Mouse (Mus musculus): ENCODE results near the gene Pmepa1. TPM values are rescaled to one million over a fixed set of nuclear protein-coding genes. Genes with fewer than 3 reads are reported as not detected.

Pmepa1 gene
- polyA plus RNA-seq, 1 experiment from 2014 or later: 6.5 TPM

- Histone ChIP-seq H3K36me3 (ENCODE audit: control insufficient read depth, insufficient read depth, low read length) (no peaks in the 10 kb centered on the region), H3K4me2 (ENCODE audit: low read length) (no peak overlapping the region), H3K27me3 (ENCODE audit: control insufficient read depth, insufficient read depth, low read length) (no peaks in the 10 kb centered on the region), H3K4me1 (ENCODE audit: control insufficient read depth in 2 of 2, insufficient read depth in 2 of 2, low read length in 2 of 2) (no peaks in the 10 kb centered on the region; a peak in 1 of 4 replicates), H3K9ac (ENCODE audit: low read length) (no peak overlapping the region), H3K27ac (replicated peaks in 1 of 2; ENCODE audit: control insufficient read depth in 1 of 2, insufficient read depth in 1 of 2, low read depth in 2 of 2, low read length in 2 of 2) (no peak overlapping the region), H3K4me3 (ENCODE audit: control insufficient read depth in 1 of 2, insufficient read depth in 1 of 2, low read depth in 1 of 2, low read length in 2 of 2) (no peak overlapping the region), H3K9me3 (ENCODE audit: control insufficient read depth, low read length) (no peaks in the 10 kb centered on the region)
- ATAC-seq (ENCODE audit: insufficient number of reproducible peaks, insufficient read depth, low FRiP score, low read depth): no peak
- WGBS: 45% methylated on average over 3 of the region's 3 CpGs
Measured at GRCm38 (mm10) chr2:173289928-173290327, 13.6 kb upstream of the Pmepa1 start.

- H3K27ac ChIP-seq (replicated peaks in 1 of 2; ENCODE audit: control insufficient read depth in 1 of 2, insufficient read depth in 1 of 2, low read depth in 2 of 2, low read length in 2 of 2): no peak overlapping the region
- WGBS: 80% methylated on average over 12 of the region's 12 CpGs
- no peak overlapping the region for H3K9ac ChIP-seq (ENCODE audit: low read length)
- no peaks in the 10 kb centered on the region for H3K27me3 ChIP-seq (ENCODE audit: control insufficient read depth, insufficient read depth, low read length)
- no peak overlapping the region for H3K4me3 ChIP-seq (ENCODE audit: control insufficient read depth in 1 of 2, insufficient read depth in 1 of 2, low read depth in 1 of 2, low read length in 2 of 2)
- H3K4me1 ChIP-seq (ENCODE audit: control insufficient read depth in 2 of 2, insufficient read depth in 2 of 2, low read length in 2 of 2): peaks cover 8 to 12% of the 10 kb centered on the region in 2 experiments; a peak in 3 of 4 replicates
- no peak for ATAC-seq (ENCODE audit: insufficient number of reproducible peaks, insufficient read depth, low FRiP score, low read depth)
- H3K9me3 ChIP-seq (ENCODE audit: control insufficient read depth, low read length): no peaks in the 10 kb centered on the region
- H3K36me3 ChIP-seq (ENCODE audit: control insufficient read depth, insufficient read depth, low read length): no peaks in the 10 kb centered on the region
- no peak overlapping the region for H3K4me2 ChIP-seq (ENCODE audit: low read length)
Measured at GRCm38 (mm10) chr2:173285816-173286538, 9.6 kb upstream of the Pmepa1 start.

GRCm38 (mm10) chr2:173284771-173285170 lies 8.4 kb upstream of the Pmepa1 start:
- 70% methylated on average over 6 of the region's 6 CpGs for WGBS

GRCm38 (mm10) chr2:173282191-173282590 lies 5.9 kb upstream of the Pmepa1 start:
- Histone ChIP-seq H3K4me3 (ENCODE audit: control insufficient read depth in 1 of 2, insufficient read depth in 1 of 2, low read depth in 1 of 2, low read length in 2 of 2) (no peak overlapping the region), H3K27me3 (ENCODE audit: control insufficient read depth, insufficient read depth, low read length) (no peaks in the 10 kb centered on the region), H3K9ac (ENCODE audit: low read length) (no peak overlapping the region), H3K9me3 (ENCODE audit: control insufficient read depth, low read length) (no peaks in the 10 kb centered on the region), H3K36me3 (ENCODE audit: control insufficient read depth, insufficient read depth, low read length) (no peaks in the 10 kb centered on the region), H3K27ac (replicated peaks in 1 of 2; ENCODE audit: control insufficient read depth in 1 of 2, insufficient read depth in 1 of 2, low read depth in 2 of 2, low read length in 2 of 2) (no peak overlapping the region), H3K4me1 (ENCODE audit: control insufficient read depth in 2 of 2, insufficient read depth in 2 of 2, low read length in 2 of 2) (peaks cover 10 to 14% of the 10 kb centered on the region in 2 experiments), H3K4me2 (ENCODE audit: low read length) (no peak overlapping the region)
- ATAC-seq (ENCODE audit: insufficient number of reproducible peaks, insufficient read depth, low FRiP score, low read depth): no peak
- 84% methylated on average over 8 of the region's 8 CpGs for WGBS

More at GRCm38 (mm10) chr2:173284771-173285170, 8.4 kb upstream of the Pmepa1 start:
- Histone ChIP-seq H3K36me3 (ENCODE audit: control insufficient read depth, insufficient read depth, low read length) (no peaks in the 10 kb centered on the region), H3K27me3 (ENCODE audit: control insufficient read depth, insufficient read depth, low read length) (no peaks in the 10 kb centered on the region), H3K9me3 (ENCODE audit: control insufficient read depth, low read length) (no peaks in the 10 kb centered on the region), H3K4me3 (ENCODE audit: control insufficient read depth in 1 of 2, insufficient read depth in 1 of 2, low read depth in 1 of 2, low read length in 2 of 2) (no peak overlapping the region), H3K27ac (replicated peaks in 1 of 2; ENCODE audit: control insufficient read depth in 1 of 2, insufficient read depth in 1 of 2, low read depth in 2 of 2, low read length in 2 of 2) (no peak overlapping the region), H3K4me1 (ENCODE audit: control insufficient read depth in 2 of 2, insufficient read depth in 2 of 2, low read length in 2 of 2) (peaks cover 8 to 12% of the 10 kb centered on the region in 2 experiments; a peak in 3 of 4 replicates), H3K9ac (ENCODE audit: low read length) (no peak overlapping the region), H3K4me2 (ENCODE audit: low read length) (no peak overlapping the region)
- no peak for ATAC-seq (ENCODE audit: insufficient number of reproducible peaks, insufficient read depth, low FRiP score, low read depth)

- H3K9ac ChIP-seq (ENCODE audit: low read length): no peak overlapping the region
- no peak overlapping the region for H3K4me3 ChIP-seq (ENCODE audit: control insufficient read depth in 1 of 2, insufficient read depth in 1 of 2, low read depth in 1 of 2, low read length in 2 of 2)
- H3K27me3 ChIP-seq (ENCODE audit: control insufficient read depth, insufficient read depth, low read length): no peaks in the 10 kb centered on the region
- H3K27ac ChIP-seq (replicated peaks in 1 of 2; ENCODE audit: control insufficient read depth in 1 of 2, insufficient read depth in 1 of 2, low read depth in 2 of 2, low read length in 2 of 2): no peak overlapping the region; a peak in 2 of 4 replicates
- no peaks in the 10 kb centered on the region for H3K36me3 ChIP-seq (ENCODE audit: control insufficient read depth, insufficient read depth, low read length)
- peaks cover 13 to 14% of the 10 kb centered on the region in 2 experiments for H3K4me1 ChIP-seq (ENCODE audit: control insufficient read depth in 2 of 2, insufficient read depth in 2 of 2, low read length in 2 of 2)
- H3K4me2 ChIP-seq (ENCODE audit: low read length): no peak overlapping the region
- no peak for ATAC-seq (ENCODE audit: insufficient number of reproducible peaks, insufficient read depth, low FRiP score, low read depth)
- no peaks in the 10 kb centered on the region for H3K9me3 ChIP-seq (ENCODE audit: control insufficient read depth, low read length)
- 64% methylated on average over 9 of the region's 9 CpGs for WGBS
Measured at GRCm38 (mm10) chr2:173281021-173281937, 4.9 kb upstream of the Pmepa1 start.

GRCm38 (mm10) chr2:173278846-173279580 lies 2.7 kb upstream of the Pmepa1 start:
- Histone ChIP-seq H3K9ac (ENCODE audit: low read length) (no peak overlapping the region), H3K4me1 (ENCODE audit: control insufficient read depth in 2 of 2, insufficient read depth in 2 of 2, low read length in 2 of 2) (peaks cover 17 to 18% of the 10 kb centered on the region in 2 experiments), H3K27ac (replicated peaks in 1 of 2; ENCODE audit: control insufficient read depth in 1 of 2, insufficient read depth in 1 of 2, low read depth in 2 of 2, low read length in 2 of 2) (no peak overlapping the region), H3K27me3 (ENCODE audit: control insufficient read depth, insufficient read depth, low read length) (no peaks in the 10 kb centered on the region), H3K36me3 (ENCODE audit: control insufficient read depth, insufficient read depth, low read length) (no peaks in the 10 kb centered on the region), H3K4me2 (ENCODE audit: low read length) (no peak overlapping the region), H3K9me3 (ENCODE audit: control insufficient read depth, low read length) (no peaks in the 10 kb centered on the region), H3K4me3 (ENCODE audit: control insufficient read depth in 1 of 2, insufficient read depth in 1 of 2, low read depth in 1 of 2, low read length in 2 of 2) (no peak overlapping the region)
- 72% methylated on average over 16 of the region's 16 CpGs for WGBS
- ATAC-seq (ENCODE audit: insufficient number of reproducible peaks, insufficient read depth, low FRiP score, low read depth): no peak

- no peaks in the 10 kb centered on the region for H3K9me3 ChIP-seq (ENCODE audit: control insufficient read depth, low read length)
- H3K9ac ChIP-seq (ENCODE audit: low read length): peak overlapping the region; percentile 99
- 0 out of 2 replicates have a peak, but pooled peaks have one; percentile 10 for ATAC-seq (ENCODE audit: insufficient number of reproducible peaks, insufficient read depth, low FRiP score, low read depth)
- peak overlapping the region; percentile 83 for H3K4me2 ChIP-seq (ENCODE audit: low read length)
- peak overlapping the region; percentile 82 to 94 for H3K4me3 ChIP-seq (ENCODE audit: control insufficient read depth in 1 of 2, insufficient read depth in 1 of 2, low read depth in 1 of 2, low read length in 2 of 2)
- H3K27me3 ChIP-seq (ENCODE audit: control insufficient read depth, insufficient read depth, low read length): no peaks in the 10 kb centered on the region
- H3K27ac ChIP-seq (replicated peaks in 1 of 2; ENCODE audit: control insufficient read depth in 1 of 2, insufficient read depth in 1 of 2, low read depth in 2 of 2, low read length in 2 of 2): peak overlapping the region; percentile 87 to 97
- H3K4me1 ChIP-seq (ENCODE audit: control insufficient read depth in 2 of 2, insufficient read depth in 2 of 2, low read length in 2 of 2): peaks cover 32 to 36% of the 10 kb centered on the region in 2 experiments
- WGBS: 4% methylated on average over 12 of the region's 12 CpGs
- H3K36me3 ChIP-seq (ENCODE audit: control insufficient read depth, insufficient read depth, low read length): no peaks in the 10 kb centered on the region
Measured at GRCm38 (mm10) chr2:173276859-173277258, 526 bp upstream of the Pmepa1 start.
